Mouse (Mus musculus): ENCODE data around the gene Svbp.

DNA sequence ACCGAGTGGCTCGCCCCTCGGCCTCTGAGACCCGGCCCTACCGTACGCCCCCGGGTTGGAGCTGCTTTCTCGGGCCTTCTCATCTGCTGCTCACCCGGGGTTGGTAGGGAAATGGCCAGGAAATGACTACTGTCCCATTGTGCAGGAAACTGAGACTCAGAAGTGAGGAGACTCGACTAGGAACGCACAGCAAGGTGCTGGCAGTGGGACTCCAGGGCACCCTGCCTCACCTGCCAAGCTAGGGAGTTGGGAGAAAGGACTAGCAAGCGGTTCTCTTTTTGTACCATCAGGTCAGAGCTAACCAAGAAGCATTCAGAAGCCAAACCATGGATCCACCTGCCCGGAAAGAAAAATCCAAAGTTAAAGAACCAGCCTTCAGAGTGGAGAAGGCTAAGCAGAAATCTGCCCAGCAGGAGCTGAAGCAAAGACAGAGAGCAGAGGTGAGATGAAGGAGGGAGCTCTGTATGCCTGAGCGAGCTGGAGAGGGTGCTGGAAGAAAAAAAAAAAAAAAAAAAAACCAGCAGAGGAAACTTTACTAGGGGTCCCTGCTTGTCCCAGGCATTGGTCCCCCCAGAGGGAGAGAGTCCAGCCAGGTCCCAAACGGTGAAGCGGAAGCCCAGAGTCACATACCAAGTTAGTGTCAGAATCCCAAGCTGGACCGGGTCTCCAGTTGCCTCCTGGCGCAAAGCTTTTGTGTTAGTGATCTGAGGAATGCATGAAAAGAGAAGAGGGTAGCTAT, 645 bp downstream of the Svbp start:
- no peak for TF ChIP-seq CTCF (IDR thresholded peaks at IDR 0.05; ENCODE audit: low read depth)
- TF ChIP-seq EP300 (optimal IDR thresholded peaks at IDR 0.05) = no peak
